Mouse (Mus musculus) heart, postnatal 25 days (tissue): Measurements from ENCODE around the gene Pik3r2. TPM values are rescaled to one million over a fixed set of nuclear protein-coding genes. Genes with fewer than 3 reads are reported as not detected.

Experiments
- DNase-seq: peaks from one replicate; pipeline ENCODE4 v3.0.0; 2022; ENCODE audit warnings: low spot score
- intact Hi-C: fragments of 180-260 bp; cut with DNase I; formaldehyde crosslinking; loops from one replicate; pipeline ENCODE4 v1.15.1; 2025
- microRNA-seq: library from miRNA; unstranded; fragments of <30 nt; microRNA quantifications from one replicate; pipeline ENCODE4 v1.2.0, GENCODE M21; 2022
- total RNA-seq, 2 experiments: library from RNA; stranded (reverse); gene quantifications; 2 replicates each; pipeline ENCODE4 v1.2.3; 2021

The Pik3r2 gene
- total RNA-seq, 2 experiments from 2014 or later, result 21.8 to 25.5 TPM

- DNase-seq, result no peak
- intact Hi-C loops, result loop anchor here (1.0 to 5.0 kb wide), 4 partner anchors 32 to 123 kb away; no protein-coding TSS in a partner anchor
These were observed 55.8 kb downstream of the Pik3r2 start for GRCm38 (mm10) chr8:70720739-70721138.

DNA sequence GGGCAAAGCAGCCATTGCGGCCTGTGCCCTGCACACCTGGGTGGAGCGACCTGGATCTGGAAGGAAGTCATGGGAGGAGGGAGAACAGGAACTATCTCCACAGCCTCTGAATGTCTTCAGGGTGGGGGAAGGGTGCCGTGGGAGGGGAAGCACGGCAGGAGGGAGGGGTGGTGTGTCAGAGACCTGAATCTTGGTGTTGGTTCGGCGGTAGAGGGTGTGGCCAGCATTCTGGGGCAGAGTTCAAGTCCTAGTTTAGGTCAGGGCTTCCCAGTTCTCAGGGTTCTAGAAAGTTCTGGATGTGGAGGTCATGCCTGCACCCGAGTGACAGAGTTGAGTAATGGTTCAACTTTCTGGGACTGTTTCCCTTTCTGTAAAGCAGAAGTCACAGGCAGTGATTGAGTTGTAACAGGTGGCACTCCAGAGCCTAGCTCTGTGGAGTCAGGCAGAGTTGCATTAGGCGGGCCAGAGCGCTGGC is 56.7 kb downstream of the Pik3r2 start:
- intact Hi-C loops, result loop anchor here (1.0 to 5.0 kb wide), 3 partner anchors 49 to 123 kb away; no protein-coding TSS in a partner anchor
- DNase-seq, result no peak

GRCm38 (mm10) chr8:70718297-70718696 is 58.2 kb downstream of the Pik3r2 start, which contains the start of gene Gm3336:
Gm3336 (plus strand) TSS chr8:70718543.
- DNase-seq, result no peak
- intact Hi-C loops, result no loop called here

Small RNA genes lying within 50 kb of the gene (microRNA-seq; reads per million reads assigned to microRNA genes)
- not detected for gene Mir7240

Other genes with a start within 250 kb of the Pik3r2 start
- 100 to 1,000 TPM; 130 to 135 TPM for gene Fkbp8, start 249.0 kb downstream of the Pik3r2 start, total RNA-seq
- 10 to 100 TPM; 73.6 to 76.6 TPM for gene Kxd1, start 248.8 kb downstream of the Pik3r2 start, total RNA-seq
- 10 to 100 TPM; 11.7 to 13.3 TPM for gene Ell, start 237.3 kb downstream of the Pik3r2 start, total RNA-seq
- gene Isyna1, start 182.3 kb downstream of the Pik3r2 start, total RNA-seq, result 10 to 100 TPM; 21.5 to 25.1 TPM
- 10 to 100 TPM; 37.0 to 37.7 TPM for gene Ssbp4, start 167.8 kb downstream of the Pik3r2 start, total RNA-seq
- 1 to 10 TPM; 1.4 to 1.5 TPM for gene Lrrc25, start 160.6 kb downstream of the Pik3r2 start, total RNA-seq
- under 1 TPM; 0.56 to 0.73 TPM for gene Gdf15, start 144.3 kb downstream of the Pik3r2 start, total RNA-seq
- 10 to 100 TPM; 46.8 to 47.5 TPM for gene Pgpep1, start 116.3 kb downstream of the Pik3r2 start, total RNA-seq
- gene Lsm4, start 103.5 kb downstream of the Pik3r2 start, total RNA-seq, result 10 to 100 TPM; 60.6 to 62.9 TPM
- 100 to 1,000 TPM; 136 to 141 TPM for gene Jund, start 77.8 kb downstream of the Pik3r2 start, total RNA-seq
- gene Iqcn, start 73.3 kb downstream of the Pik3r2 start, total RNA-seq, result not detected
- not detected for gene Gm3336, start 58.2 kb downstream of the Pik3r2 start, total RNA-seq
- gene Pde4c, start 53.0 kb downstream of the Pik3r2 start, total RNA-seq, result 1 to 10 TPM; 2.5 to 3.7 TPM
- gene Rab3a, start 22.0 kb downstream of the Pik3r2 start, total RNA-seq, result 10 to 100 TPM; 49.7 to 57.6 TPM
- 10 to 100 TPM; 26.7 to 28.0 TPM for gene Mpv17l2, start 15.8 kb downstream of the Pik3r2 start, total RNA-seq
- 1 to 10 TPM; 5.2 to 6.3 TPM for gene Mast3, start 28.3 kb upstream of the Pik3r2 start, total RNA-seq
- not detected for gene Il12rb1, start 31.7 kb upstream of the Pik3r2 start, total RNA-seq
- gene Arrdc2, start 63.0 kb upstream of the Pik3r2 start, total RNA-seq, result 10 to 100 TPM in 1 of 2 experiments, 1 to 10 TPM in 1; 9.2 to 10.2 TPM
- gene Kcnn1, start 86.5 kb upstream of the Pik3r2 start, total RNA-seq, result 1 to 10 TPM; 8.1 to 8.6 TPM
- 10 to 100 TPM; 46.6 to 47.7 TPM for gene Ccdc124, start 97.2 kb upstream of the Pik3r2 start, total RNA-seq
- not detected for gene Slc5a5, start 116.0 kb upstream of the Pik3r2 start, total RNA-seq
- gene Rpl18a, start 120.7 kb upstream of the Pik3r2 start, total RNA-seq, result 100 to 1,000 TPM; 838 to 880 TPM
- gene Map1s, start 129.2 kb upstream of the Pik3r2 start, total RNA-seq, result 10 to 100 TPM; 20.7 to 21.2 TPM